Mouse (Mus musculus): ENCODE measurements at regions not wholly inside any gene's neighbourhood (a gene's known extent, or its start where the extent isn't known, plus 50 kb on each side); places are given as distances from the start of the nearest gene placed in this dataset.
A peak's percentile ranks its signal among the peaks of the same experiment; 100 is the strongest.

GRCm38 (mm10) chr13:59925845-59926481 is 103.0 kb upstream of the Tut7 start:
- DNase-seq (ENCODE audit: low spot score in 2 of 2), result peak; percentile 26 to 49

GRCm38 (mm10) chr13:59917185-59917584 is 94.2 kb upstream of the Tut7 start:
- no peak for DNase-seq (ENCODE audit: low spot score in 2 of 2)

GRCm38 (mm10) chr13:59916166-59917044 is 93.5 kb upstream of the Tut7 start:
- DNase-seq (ENCODE audit: low spot score in 2 of 2), result no peak

- no peak for DNase-seq (ENCODE audit: low spot score in 2 of 2)
These were observed 92.8 kb upstream of the Tut7 start for GRCm38 (mm10) chr13:59915734-59916133.

GRCm38 (mm10) chr13:59910179-59911071 is 87.5 kb upstream of the Tut7 start:
- peak in 1 of 2 experiments; percentile 10 for DNase-seq (ENCODE audit: low spot score in 2 of 2)

- no peak for DNase-seq (ENCODE audit: low spot score in 2 of 2)
These were observed 86.5 kb upstream of the Tut7 start for GRCm38 (mm10) chr13:59909400-59909799.

- no peak for DNase-seq (ENCODE audit: low spot score in 2 of 2)
These were observed 85.8 kb upstream of the Tut7 start for GRCm38 (mm10) chr13:59908786-59909185.

- no peak for DNase-seq (ENCODE audit: low spot score in 2 of 2)
These were observed 82.5 kb upstream of the Tut7 start for GRCm38 (mm10) chr13:59905488-59905887.

- DNase-seq (ENCODE audit: low spot score in 2 of 2), result no peak
These were observed 81.5 kb upstream of the Tut7 start for GRCm38 (mm10) chr13:59904415-59904814.

- DNase-seq (ENCODE audit: low spot score in 2 of 2), result no peak
These were observed 76.6 kb upstream of the Tut7 start for GRCm38 (mm10) chr13:59899521-59899920.

GRCm38 (mm10) chr13:59895754-59896153 is 72.8 kb upstream of the Tut7 start:
- DNase-seq (ENCODE audit: low spot score in 2 of 2), result no peak

GRCm38 (mm10) chr13:59894094-59894493 is 71.1 kb upstream of the Tut7 start:
- no peak for DNase-seq (ENCODE audit: low spot score in 2 of 2)

- no peak for DNase-seq (ENCODE audit: low spot score in 2 of 2)
These were observed 70.0 kb upstream of the Tut7 start for GRCm38 (mm10) chr13:59892961-59893360.

- no peak for DNase-seq (ENCODE audit: low spot score in 2 of 2)
These were observed 69.4 kb upstream of the Tut7 start for GRCm38 (mm10) chr13:59892340-59892739.

GRCm38 (mm10) chr13:59891737-59892136 is 68.8 kb upstream of the Tut7 start:
- DNase-seq (ENCODE audit: low spot score in 2 of 2), result no peak

- peak; percentile 50 to 63 for DNase-seq (ENCODE audit: low spot score in 2 of 2)
These were observed 66.6 kb upstream of the Tut7 start for GRCm38 (mm10) chr13:59889468-59890117.

- DNase-seq (ENCODE audit: low spot score in 2 of 2), result no peak
These were observed 65.4 kb upstream of the Tut7 start for GRCm38 (mm10) chr13:59888038-59889016.

GRCm38 (mm10) chr13:59887306-59887705 is 64.4 kb upstream of the Tut7 start:
- no peak for DNase-seq (ENCODE audit: low spot score in 2 of 2)

GRCm38 (mm10) chr13:59886572-59886971 is 63.6 kb upstream of the Tut7 start:
- no peak for DNase-seq (ENCODE audit: low spot score in 2 of 2)

All from layer of hippocampus, postnatal 14 days (tissue).